Comparison of ENCODE assay signal across 14 mouse cellular contexts in the genomic region with DNA sequence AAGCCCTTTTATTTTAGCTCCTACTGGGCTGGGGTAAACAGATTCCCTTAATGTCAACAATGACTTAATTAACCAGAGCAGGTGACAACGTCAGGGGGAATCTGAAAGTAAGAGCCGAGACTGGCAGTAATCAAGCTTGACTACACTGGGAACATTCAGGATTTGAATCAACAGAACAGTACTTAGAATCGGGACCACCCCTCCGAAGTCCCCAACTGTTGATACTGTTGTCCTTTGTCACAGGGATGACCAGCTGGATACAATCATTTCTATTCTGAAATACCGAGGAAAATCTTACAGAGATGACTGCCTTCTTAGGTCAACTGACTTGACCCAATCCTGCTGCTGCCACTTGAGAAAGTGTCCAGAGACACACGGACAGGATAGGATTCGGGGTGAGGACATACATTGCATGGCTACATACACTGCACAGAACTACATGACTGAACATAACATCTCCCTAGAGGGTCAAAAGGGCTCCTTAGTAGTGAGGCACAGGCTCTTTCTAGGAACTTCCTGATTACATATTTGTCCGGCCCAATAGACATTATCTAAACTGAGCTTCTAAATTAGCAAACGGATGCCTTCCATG.
A peak's percentile ranks its signal among the peaks of the same experiment; 100 is the strongest.
DNase-seq lines count a peak whose midpoint lies in the region; ATAC-seq and TF ChIP-seq lines count a peak whose summit lies in the region.
"Had no signal": no experiment of that assay in that cellular context is flagged by ENCODE, and none has a peak within 500 bp of the region (broad histone marks: within the 10 kb centered on the region; RNA-seq: fewer than 3 reads in every experiment).

No protein-coding gene starts in this region.

- peak overlapping the region; percentile 11; the same call in 1 of the 2 replicates for H3K4me3 ChIP-seq in lung, embryonic 14.5 days (ENCODE audit: low read depth, low read length)
- H3K4me3 ChIP-seq in forebrain, embryonic 12.5 days (replicated peaks), result peak overlapping the region; percentile 3
- H3K4me3 ChIP-seq in intestine, embryonic 14.5 days (ENCODE audit: low read depth, low read length), result peak overlapping the region; percentile 6
- H3K4me3 ChIP-seq in neural tube, embryonic 14.5 days (ENCODE audit: low read depth, low read length), result no peak overlapping the region
- H3K4me3 ChIP-seq: myocyte had no signal

- peak; percentile 62 for DNase-seq in lung, embryonic 14.5 days
- no peak for DNase-seq in lung, postnatal 36 days
- no peak for DNase-seq in intestine, embryonic 14.5 days (ENCODE audit: low spot score)
- DNase-seq in frontal cortex, postnatal 25 days (ENCODE audit: low spot score in 2 of 2), result no peak
- no peak for DNase-seq in left cerebral cortex, postnatal 10 days (ENCODE audit: extremely low spot score in 1 of 2, low spot score in 2 of 2)
- DNase-seq: adrenal gland, postnatal 14 days; cerebellum, postnatal 10 days; kidney, adult 2 months; liver; spleen, adult 18-20 months had no signal

- no peak for TF ChIP-seq CTCF in lung, embryonic 14.5 days (IDR thresholded peaks at IDR 0.05; ENCODE audit: low read depth)

- H3K36me3 ChIP-seq in lung, embryonic 14.5 days (ENCODE audit: insufficient read depth), result peaks cover 62% of the 10 kb centered on the region
- peaks cover 17% of the 10 kb centered on the region for H3K36me3 ChIP-seq in forebrain, embryonic 12.5 days (replicated peaks)
- H3K36me3 ChIP-seq in intestine, embryonic 14.5 days (ENCODE audit: control insufficient read depth, insufficient read depth, low read length), result peaks cover 28% of the 10 kb centered on the region
- H3K36me3 ChIP-seq in neural tube, embryonic 14.5 days (ENCODE audit: control insufficient read depth, insufficient read depth, low read length), result no peaks in the 10 kb centered on the region

- H3K4me2 ChIP-seq in lung, embryonic 14.5 days, result peak overlapping the region; percentile 86
- peak overlapping the region; percentile 75 for H3K4me2 ChIP-seq in forebrain, embryonic 12.5 days
- peak overlapping the region; percentile 79 for H3K4me2 ChIP-seq in intestine, embryonic 14.5 days (ENCODE audit: low read length)
- H3K4me2 ChIP-seq in neural tube, embryonic 14.5 days (ENCODE audit: low read depth, low read length), result peak overlapping the region; percentile 23; the same call in 1 of the 2 replicates

- peaks cover 28% of the 10 kb centered on the region for H3K4me1 ChIP-seq in lung, embryonic 14.5 days (ENCODE audit: insufficient read depth)
- peaks cover 86% of the 10 kb centered on the region for H3K4me1 ChIP-seq in forebrain, embryonic 12.5 days
- H3K4me1 ChIP-seq in intestine, embryonic 14.5 days (replicated peaks; ENCODE audit: control insufficient read depth, insufficient read depth, low read length), result peaks cover 71% of the 10 kb centered on the region
- peaks cover 35% of the 10 kb centered on the region for H3K4me1 ChIP-seq in neural tube, embryonic 14.5 days (ENCODE audit: control insufficient read depth, insufficient read depth, low read length)

- H3K9me3 ChIP-seq in lung, embryonic 14.5 days (ENCODE audit: low read depth, low read length), result no peaks in the 10 kb centered on the region
- no peaks in the 10 kb centered on the region for H3K9me3 ChIP-seq in forebrain, embryonic 12.5 days
- H3K9me3 ChIP-seq in intestine, embryonic 14.5 days (ENCODE audit: control insufficient read depth, low read length), result no peaks in the 10 kb centered on the region
- H3K9me3 ChIP-seq in neural tube, embryonic 14.5 days (ENCODE audit: control insufficient read depth, low read length), result no peaks in the 10 kb centered on the region

- peak; percentile 70 for ATAC-seq in lung, embryonic 14.5 days (ENCODE audit: insufficient read depth)
- ATAC-seq in forebrain, embryonic 12.5 days (ENCODE audit: low FRiP score), result no peak; the same call in 1 of the 2 replicates
- ATAC-seq in intestine, embryonic 14.5 days (replicated peaks; ENCODE audit: low FRiP score, low TSS enrichment, low read depth), result no peak
- no peak for ATAC-seq in neural tube, embryonic 14.5 days (ENCODE audit: low read depth)
- ATAC-seq in cerebellum, adult (ENCODE audit: insufficient number of reproducible peaks, low FRiP score, low TSS enrichment), result no peak

- H3K9ac ChIP-seq in lung, embryonic 14.5 days, result 0 out of 2 replicates have a peak overlapping the region, but pooled peaks have one; percentile 18
- H3K9ac ChIP-seq in forebrain, embryonic 12.5 days, result no peak overlapping the region
- no peak overlapping the region; the same call in 1 of the 2 replicates for H3K9ac ChIP-seq in intestine, embryonic 14.5 days (ENCODE audit: low read length)
- H3K9ac ChIP-seq in neural tube, embryonic 14.5 days (replicated peaks; ENCODE audit: low read depth, low read length), result no peak overlapping the region

- WGBS in lung, embryonic 14.5 days, result 7% methylated on average over 9 of the region's 9 CpGs
- WGBS in forebrain, embryonic 12.5 days, result 20% methylated on average over 9 of the region's 9 CpGs
- WGBS in intestine, embryonic 14.5 days, result 16% methylated on average over 9 of the region's 9 CpGs
- WGBS in neural tube, embryonic 14.5 days, result 28% methylated on average over 9 of the region's 9 CpGs

- no peaks in the 10 kb centered on the region for H3K27me3 ChIP-seq in lung, embryonic 14.5 days (ENCODE audit: insufficient read depth, low read length)
- H3K27me3 ChIP-seq in forebrain, embryonic 12.5 days, result peaks cover 59% of the 10 kb centered on the region
- no peaks in the 10 kb centered on the region for H3K27me3 ChIP-seq in intestine, embryonic 14.5 days (replicated peaks; ENCODE audit: control insufficient read depth, insufficient read depth, low read length)
- H3K27me3 ChIP-seq in neural tube, embryonic 14.5 days (ENCODE audit: control insufficient read depth, insufficient read depth, low read length), result no peaks in the 10 kb centered on the region

- intact Hi-C loops in left cerebral cortex, postnatal 10 days (cut with DNase I), result loop anchor here (5.0 kb wide), 1 partner anchor 41 kb away; no protein-coding TSS in a partner anchor

- peak overlapping the region; percentile 51 for H3K27ac ChIP-seq in lung, embryonic 14.5 days (ENCODE audit: low read depth)
- 0 out of 2 replicates have a peak overlapping the region, but pooled peaks have one; percentile 32 for H3K27ac ChIP-seq in forebrain, embryonic 12.5 days
- H3K27ac ChIP-seq in intestine, embryonic 14.5 days (ENCODE audit: low read depth), result no peak overlapping the region
- no peak overlapping the region for H3K27ac ChIP-seq in neural tube, embryonic 14.5 days (ENCODE audit: low read depth, low read length)

Comparison
In these comparisons a context has a peak if more than half of its experiments do, and no peak if none do; other contexts are left out.
1. H3K27ac ChIP-seq: peak in lung, embryonic 14.5 days (single experiment) and forebrain, embryonic 12.5 days (single experiment); none in intestine, embryonic 14.5 days (single experiment) and neural tube, embryonic 14.5 days (single experiment).
2. H3K4me2 ChIP-seq: peak in every context shown above with its lines; median percentile 86 in lung, embryonic 14.5 days; 79 in intestine, embryonic 14.5 days; 75 in forebrain, embryonic 12.5 days; 23 in neural tube, embryonic 14.5 days.